Mouse (Mus musculus) MEL (cell line): ENCODE measurements at regions not wholly inside any gene's neighbourhood (a gene's known extent, or its start where the extent isn't known, plus 50 kb on each side); places are given as distances from the start of the nearest gene placed in this dataset.

Experiments
- CTCF ChIP-seq, 3 experiments: IDR thresholded peaks in 2 of 3; conservative IDR thresholded peaks in 1 of 3; 2 replicates each; pipeline ENCODE4 v1.5.1; 2011 to 2012; ENCODE audit warnings: low read length in 3 of 3, low read depth in 2 of 3, mild to moderate bottlenecking in 2 of 3, improper control_type of control experiment in 1 of 3, inconsistent platforms in 1 of 3, mixed read lengths in 1 of 3, moderate library complexity in 1 of 3; ENCODE audit not compliant: control insufficient read depth in 1 of 3, insufficient read depth in 1 of 3, poor library complexity in 1 of 3, severe bottlenecking in 1 of 3
- HCFC1 ChIP-seq: IDR thresholded peaks from 2 replicates; pipeline ENCODE4 v1.6.1; 2012; ENCODE audit warnings: low read depth, mild to moderate bottlenecking, inconsistent platforms, low read length, improper control_type of control experiment, moderate library complexity
- MAZ ChIP-seq: IDR thresholded peaks from 2 replicates; pipeline ENCODE4 v1.6.1; 2012; ENCODE audit warnings: low read depth, mild to moderate bottlenecking, inconsistent platforms, low read length, improper control_type of control experiment
- NRF1 ChIP-seq: IDR thresholded peaks from 2 replicates; pipeline ENCODE4 v1.6.1; 2014; ENCODE audit warnings: low read depth, mild to moderate bottlenecking, inconsistent platforms, low read length, improper control_type of control experiment, moderate library complexity; ENCODE audit not compliant: poor library complexity, insufficient read depth, severe bottlenecking
- POLR2A ChIP-seq, 2 experiments: IDR thresholded peaks; 2 replicates each; pipeline ENCODE4 v1.6.1; 2011 to 2012; ENCODE audit warnings: low read length in 2 of 2, mild to moderate bottlenecking in 2 of 2, control low read depth in 1 of 2, improper control_type of control experiment in 1 of 2, low read depth in 1 of 2, moderate library complexity in 1 of 2; ENCODE audit not compliant: control insufficient read depth in 1 of 2, insufficient read depth in 1 of 2, poor library complexity in 1 of 2
- RCOR1 ChIP-seq: IDR thresholded peaks from 2 replicates; pipeline ENCODE4 v1.6.1; 2012; ENCODE audit warnings: low read depth, mild to moderate bottlenecking, inconsistent platforms, low read length, improper control_type of control experiment
- TAL1 ChIP-seq: IDR thresholded peaks from 2 replicates; pipeline ENCODE4 v1.6.1; 2012; ENCODE audit warnings: mild to moderate bottlenecking, inconsistent platforms, low read length, moderate library complexity, mixed read lengths

DNA sequence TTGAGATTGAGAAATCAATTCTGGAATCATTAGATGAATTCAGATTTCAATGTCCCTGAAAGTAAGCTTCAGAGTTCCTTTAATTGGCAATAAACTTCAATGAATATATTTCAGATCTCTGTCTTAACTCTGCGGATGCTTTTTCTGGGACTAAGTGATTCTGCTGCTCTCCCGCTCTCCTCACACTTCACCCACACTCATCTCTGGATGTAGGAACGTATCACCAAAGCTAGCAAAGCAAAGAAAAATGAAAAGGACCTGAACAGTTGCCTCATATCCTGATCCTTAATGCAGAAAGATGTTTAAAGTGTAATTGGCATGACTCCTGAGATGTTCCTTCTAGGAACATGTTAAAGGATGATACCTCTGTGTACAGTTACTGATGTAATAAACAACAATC, 377.3 kb downstream of the Basp1 start:
- no peak for TF ChIP-seq MAZ
- no peak for TF ChIP-seq CTCF (IDR thresholded peaks at IDR 0.05 in 2 of 3, conservative IDR thresholded peaks at IDR 0.05 in 1 of 3; ENCODE audit: control insufficient read depth in 1 of 3, insufficient read depth in 1 of 3, low read depth in 2 of 3, low read length in 3 of 3, poor library complexity in 1 of 3, severe bottlenecking in 1 of 3)
- TF ChIP-seq TAL1 = no peak
- no peak for TF ChIP-seq POLR2A (IDR thresholded peaks at IDR 0.05; ENCODE audit: control insufficient read depth in 1 of 2, insufficient read depth in 1 of 2, low read depth in 1 of 2, low read length in 2 of 2, poor library complexity in 1 of 2)
- no peak for TF ChIP-seq RCOR1
- TF ChIP-seq HCFC1 = no peak
- no peak for TF ChIP-seq NRF1
